Mouse (Mus musculus) erythroblast, adult 5-6 weeks (primary cell): ENCODE results near the gene Map4k4. TPM values are rescaled to one million over a fixed set of nuclear protein-coding genes. Genes with fewer than 3 reads are reported as not detected.

Source experiments
- ATAC-seq: replicated peaks from 2 replicates; pipeline ENCODE4 v1.8.0; 2016; ENCODE audit warnings: moderate number of reproducible peaks, mild to moderate bottlenecking, moderate TSS enrichment, inconsistent platforms; ENCODE audit not compliant: poor library complexity, low FRiP score, severe bottlenecking
- total RNA-seq, 2 experiments: library from RNA; stranded (forward) in 1 of 2; stranded (reverse) in 1 of 2; fragments of 150-400 nt in 1 of 2; fragments of 200-764, 138-1000 nt in 1 of 2; gene quantifications; 2 replicates each; pipeline versions ENCODE4 v1.2.3 to v1.2.4; 2015 to 2017; ENCODE audit warnings: low replicate concordance in 2 of 2

The Map4k4 gene
- total RNA-seq, 2 experiments from 2014 or later: 15.2 to 19.3 TPM

DNA sequence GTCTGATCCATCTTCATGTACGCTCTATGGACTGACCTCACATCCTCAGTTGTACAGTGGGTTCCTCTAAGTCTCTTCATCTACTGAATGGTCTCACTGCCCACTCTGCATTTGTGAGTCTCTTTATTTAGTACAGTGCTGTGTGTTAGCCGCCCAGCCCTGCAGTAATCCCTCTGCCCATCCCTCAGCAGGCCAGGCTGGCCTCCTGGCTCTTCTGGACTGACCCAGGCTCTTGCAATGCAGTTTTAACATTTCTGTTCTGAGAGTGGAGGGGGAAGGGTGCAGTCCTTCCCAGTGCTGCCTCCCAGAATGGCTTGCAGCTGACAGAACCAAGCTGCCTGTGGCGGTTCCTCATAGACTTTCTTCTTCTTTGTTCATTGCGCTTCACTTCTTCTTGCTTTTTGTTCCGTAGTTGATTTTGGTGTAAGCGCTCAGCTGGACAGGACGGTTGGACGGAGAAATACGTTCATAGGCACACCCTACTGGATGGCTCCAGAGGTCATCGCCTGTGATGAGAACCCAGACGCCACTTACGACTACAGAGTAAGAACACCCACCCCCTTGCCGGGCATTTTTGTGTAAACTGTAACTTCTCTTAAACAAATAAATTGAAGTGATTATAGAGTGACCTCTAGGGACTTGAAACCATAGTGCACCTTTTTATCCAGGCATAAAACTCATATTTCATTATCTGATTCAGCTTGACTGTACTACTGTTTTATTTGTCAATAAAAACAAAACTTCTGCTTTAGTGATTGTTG, 82.2 kb downstream of the Map4k4 start:
- ATAC-seq: no peak

DNA sequence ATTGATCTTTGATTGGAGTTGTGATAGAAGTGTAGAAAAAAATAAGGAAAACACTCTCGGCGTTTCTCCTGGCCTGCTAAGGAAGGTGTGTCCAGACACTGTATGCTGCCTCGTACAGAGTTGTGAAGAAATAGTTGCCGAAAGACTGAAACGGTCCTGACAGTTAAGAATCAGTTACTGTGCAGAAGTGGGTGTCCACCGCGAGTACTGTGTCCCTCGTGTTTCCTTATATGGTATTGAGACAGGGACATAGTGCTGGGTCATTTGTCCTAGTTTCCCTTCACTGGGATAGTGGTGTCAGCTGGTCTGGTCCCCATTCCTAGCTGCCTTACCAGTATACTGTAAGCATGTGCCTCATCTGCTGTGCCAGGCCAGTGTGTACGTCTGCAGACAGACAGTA, 83.6 kb downstream of the Map4k4 start:
- ATAC-seq: no peak

DNA sequence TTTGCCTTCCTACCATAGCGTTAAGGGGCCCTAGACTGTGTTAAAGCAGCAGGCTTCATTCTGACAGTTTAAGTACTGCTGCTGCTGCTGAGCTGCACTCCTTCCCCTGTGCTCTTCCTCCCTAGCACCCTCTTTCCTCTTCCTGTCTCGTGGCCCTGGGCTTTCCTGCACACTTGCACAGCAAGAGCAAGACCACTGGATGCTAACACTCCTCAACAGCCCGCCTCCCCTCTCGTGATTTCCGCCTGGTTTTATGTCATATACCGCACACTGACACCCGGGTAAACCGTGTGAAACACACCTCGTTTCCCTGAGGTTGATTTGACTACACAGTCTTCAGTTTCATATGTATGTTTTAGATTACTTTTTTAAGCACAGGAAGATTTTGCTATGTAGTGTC, 86.1 kb downstream of the Map4k4 start:
- ATAC-seq: no peak

DNA sequence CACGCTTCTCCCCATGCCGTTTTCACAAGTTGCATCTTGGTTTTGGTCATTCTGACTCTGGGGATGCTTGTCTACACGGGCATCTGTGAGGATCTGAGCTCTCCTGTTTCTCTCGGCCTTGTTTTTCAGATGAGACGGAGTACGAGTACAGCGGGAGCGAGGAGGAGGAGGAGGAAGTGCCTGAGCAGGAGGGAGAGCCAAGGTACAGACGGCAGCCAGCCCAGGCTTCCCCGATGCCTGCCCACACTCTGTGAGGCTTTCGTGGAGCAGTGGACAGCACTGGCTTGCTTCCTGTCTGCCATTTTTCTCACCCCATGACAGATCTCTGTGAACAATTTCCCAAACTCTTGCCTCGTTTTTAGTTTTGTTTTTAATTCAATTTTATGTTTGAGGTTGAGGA, 88.1 kb downstream of the Map4k4 start:
- no peak for ATAC-seq

DNA sequence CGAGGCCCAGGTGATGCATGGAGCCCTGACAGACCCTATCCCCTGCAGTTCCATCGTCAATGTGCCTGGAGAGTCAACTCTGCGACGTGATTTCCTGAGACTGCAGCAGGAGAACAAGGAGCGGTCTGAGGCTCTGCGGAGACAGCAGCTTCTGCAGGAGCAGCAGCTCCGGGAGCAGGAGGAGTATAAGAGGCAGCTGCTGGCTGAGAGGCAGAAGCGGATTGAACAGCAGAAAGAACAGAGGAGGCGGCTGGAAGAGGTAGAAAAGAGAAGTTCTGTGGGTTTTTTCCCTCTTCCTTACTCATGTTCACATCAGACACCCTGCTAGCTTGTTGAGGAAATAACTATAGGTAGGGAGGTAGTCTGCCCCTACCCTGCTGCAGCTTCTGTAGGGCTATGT, 89.3 kb downstream of the Map4k4 start:
- ATAC-seq: no peak

DNA sequence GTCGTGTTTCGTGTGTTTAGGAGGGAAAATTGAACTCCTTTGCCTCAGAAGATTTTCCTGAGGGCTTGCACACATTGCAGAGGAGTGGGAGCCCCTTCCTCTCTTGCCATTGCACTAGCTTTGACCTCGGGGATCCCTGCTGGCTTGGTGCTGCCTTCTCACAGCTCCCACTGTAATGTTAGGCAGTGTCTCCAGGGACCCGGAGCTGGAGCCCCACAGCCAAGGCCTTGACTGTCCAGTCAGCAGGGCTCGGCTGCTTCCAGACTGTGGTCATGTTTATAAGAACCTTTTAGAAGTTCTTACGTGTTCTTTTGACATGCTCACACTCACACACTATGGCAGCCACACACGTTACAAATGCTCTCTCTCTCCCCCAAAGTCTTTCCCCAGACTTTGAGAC, 93.2 kb downstream of the Map4k4 start:
- no peak for ATAC-seq

DNA sequence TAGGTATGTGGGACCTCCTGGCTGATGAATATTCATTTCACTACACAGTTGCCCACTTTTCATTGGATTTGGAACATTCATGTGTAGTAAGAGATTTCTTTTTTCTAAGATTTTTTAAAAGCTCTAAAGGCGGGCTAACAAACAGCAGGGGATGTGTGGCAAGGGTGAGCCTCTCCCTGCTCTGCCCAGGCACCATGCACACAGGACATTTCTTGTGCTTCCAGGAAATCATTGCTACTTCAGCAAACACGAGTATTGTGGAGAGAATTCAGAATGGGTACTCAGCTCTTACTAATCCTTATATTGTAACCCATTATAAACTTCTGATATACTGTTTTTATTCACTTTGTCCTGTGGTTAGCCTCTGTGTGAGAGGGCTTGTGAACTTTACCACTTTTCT, 94.9 kb downstream of the Map4k4 start:
- ATAC-seq: no peak

DNA sequence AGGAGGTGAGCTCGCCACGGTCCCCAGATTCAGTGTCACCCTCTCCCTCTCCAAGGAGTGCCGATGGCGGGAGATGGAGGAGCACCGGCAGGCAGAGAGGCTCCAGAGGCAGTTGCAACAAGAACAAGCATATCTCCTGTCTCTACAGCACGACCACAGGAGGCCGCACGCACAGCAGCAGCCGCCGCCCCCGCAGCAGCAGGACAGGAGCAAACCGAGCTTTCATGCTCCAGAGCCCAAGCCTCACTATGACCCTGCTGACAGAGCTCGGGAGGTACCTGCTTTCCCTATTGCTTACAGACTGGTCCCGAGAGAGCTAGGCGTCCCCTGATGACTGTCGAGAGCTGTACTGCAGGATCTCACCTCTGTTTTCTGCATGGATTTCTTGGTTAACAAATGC, 99.8 kb downstream of the Map4k4 start:
- no peak for ATAC-seq

DNA sequence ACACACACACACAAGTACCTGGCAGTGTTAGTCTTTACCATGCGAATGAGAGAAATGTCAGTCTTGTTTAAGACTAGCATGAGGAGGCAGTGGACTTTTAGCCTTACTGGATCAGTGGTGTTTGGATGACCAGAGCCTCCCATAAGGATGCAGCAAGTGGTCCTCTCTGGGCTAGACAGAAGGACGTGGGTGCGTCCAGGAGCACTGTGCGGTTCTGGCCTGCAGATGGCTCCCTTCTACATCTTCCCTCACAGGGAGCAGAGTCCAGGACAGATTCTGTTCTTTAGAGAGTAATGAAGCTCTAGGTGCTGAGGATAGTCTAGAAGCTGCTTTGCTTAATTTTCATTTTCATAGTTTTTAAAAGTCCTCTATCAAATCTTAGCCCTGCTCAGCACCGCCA, 100.2 kb downstream of the Map4k4 start:
- ATAC-seq: no peak

DNA sequence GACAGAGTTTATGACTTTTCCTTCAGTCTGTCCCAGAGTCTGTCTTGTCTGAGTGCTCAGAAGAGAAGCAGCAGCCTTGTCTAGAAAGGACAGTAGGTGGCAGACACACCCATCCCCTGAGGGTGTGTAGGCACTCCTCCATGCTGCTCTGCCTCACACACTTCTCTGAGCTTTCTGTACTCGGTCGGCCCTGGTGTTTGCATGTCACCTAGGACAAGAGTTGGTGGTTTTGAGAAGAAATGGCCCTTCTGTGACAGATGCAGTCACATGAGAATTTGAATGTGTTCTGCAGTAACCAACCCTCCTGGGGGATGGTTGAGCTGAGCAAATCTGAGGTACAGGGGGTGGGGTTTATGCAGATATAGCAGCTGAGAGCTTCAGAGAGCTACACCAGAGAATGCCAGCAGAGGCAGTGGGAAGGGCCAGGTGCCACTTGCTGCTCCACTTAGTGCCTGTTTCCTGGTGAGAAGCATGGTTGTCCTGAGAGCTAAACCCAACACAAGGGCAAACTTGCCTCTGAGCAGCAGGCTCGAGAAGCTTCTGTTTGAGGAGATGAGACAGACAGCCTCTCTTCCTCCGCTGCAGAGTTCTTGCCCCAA, 101.5 kb downstream of the Map4k4 start:
- no peak for ATAC-seq

DNA sequence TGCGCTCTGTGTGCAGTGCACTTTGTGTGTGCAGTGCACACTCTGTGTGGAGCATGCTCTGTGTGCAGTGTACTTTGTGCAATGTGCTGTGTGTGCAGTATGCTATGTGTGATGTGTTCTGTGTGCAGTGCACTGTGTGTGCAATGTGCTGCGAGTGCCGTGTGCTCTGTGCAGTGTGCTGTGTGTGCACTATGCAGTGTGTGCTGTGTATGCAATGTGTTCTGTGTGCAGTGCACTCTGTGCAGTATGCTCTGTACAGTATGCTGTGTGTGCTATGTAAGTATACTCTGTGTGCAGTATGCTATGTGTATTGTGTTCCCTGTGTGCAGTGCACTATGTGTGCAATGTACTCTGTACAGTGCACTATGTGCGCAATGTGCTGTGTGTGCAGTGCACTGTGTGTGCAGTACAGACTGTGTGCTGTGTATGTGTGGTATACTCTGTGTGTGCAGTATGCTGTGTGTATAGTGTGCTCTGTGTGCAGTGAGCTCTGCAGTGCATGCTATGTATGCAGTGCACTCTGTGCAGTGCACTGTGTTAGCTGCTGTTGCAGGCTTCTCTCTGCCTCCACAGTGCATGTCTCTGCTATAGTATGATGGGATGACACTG, 105.4 kb downstream of the Map4k4 start:
- ATAC-seq: no peak

DNA sequence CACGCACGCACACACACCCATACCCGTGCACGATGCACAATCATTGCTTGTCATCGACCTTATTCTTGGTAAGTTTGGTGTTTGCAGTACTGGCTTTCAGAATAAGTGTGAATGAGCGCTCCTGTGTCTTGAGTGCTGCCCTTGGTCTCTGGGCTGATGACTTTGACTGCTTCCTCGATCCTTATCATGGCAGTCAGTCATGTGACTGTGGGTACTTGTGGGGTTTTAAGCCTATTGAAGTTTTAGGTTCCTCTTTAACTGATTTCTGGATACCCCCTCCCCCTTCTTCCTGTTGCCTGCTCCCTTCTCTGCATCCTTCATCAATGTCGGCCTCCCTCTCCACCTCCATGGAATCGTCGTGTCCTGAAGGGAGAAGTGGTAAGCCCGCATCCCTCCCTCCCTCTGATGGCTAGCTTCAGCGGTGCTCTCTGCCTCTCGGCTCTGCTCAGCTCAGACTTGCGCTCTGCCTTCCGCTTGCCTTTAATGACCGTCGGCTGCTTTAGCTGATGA, 107.3 kb downstream of the Map4k4 start:
- no peak for ATAC-seq

DNA sequence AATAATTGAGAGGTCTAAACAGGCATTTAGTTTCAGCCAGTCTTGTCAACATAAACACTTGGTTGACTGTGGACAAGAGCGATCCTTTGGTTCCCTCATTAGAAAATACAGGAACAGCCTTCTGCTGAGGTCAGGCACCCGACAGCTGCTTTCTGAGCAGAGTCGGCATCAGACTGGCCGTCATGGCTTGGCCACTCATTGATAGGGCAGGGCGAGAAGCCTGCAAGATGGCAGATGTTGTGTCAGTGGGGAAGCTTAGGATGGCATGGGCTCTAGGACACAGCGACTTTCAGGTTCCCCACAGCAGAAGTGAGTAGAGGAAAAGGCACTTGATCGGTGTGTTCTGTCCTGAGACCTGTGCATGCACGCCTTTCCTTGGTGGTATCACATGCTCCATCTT, 112.0 kb downstream of the Map4k4 start:
- no peak for ATAC-seq

DNA sequence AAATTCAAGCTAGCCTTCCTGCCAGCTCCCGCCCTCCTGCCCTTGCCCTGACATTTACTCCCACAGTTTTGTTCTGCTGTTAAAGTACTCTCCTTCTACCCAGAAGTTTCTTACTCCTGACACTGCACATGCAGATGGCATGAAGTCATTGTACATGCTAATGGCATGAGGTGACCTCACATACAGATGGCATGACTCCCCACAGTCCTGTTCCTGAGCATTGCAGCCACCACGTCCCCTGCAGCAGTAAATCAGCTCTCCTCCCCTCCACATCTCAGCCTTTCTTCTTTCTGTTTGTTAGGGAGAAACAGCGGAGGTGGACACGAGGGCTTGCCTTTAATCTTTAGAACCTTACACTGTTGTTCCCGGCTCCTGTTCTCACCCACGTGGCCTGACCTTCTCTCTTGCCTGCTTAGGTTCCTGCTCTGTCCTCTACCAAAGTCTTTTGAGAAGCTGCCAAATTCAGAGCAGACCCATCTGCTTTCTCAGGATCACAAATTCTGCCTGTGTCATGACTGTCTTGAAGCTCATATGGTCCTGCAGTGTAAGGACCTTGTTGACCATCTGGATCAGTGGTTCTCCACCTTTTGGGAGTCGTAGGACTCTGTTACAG, 114.5 kb downstream of the Map4k4 start:
- no peak for ATAC-seq

DNA sequence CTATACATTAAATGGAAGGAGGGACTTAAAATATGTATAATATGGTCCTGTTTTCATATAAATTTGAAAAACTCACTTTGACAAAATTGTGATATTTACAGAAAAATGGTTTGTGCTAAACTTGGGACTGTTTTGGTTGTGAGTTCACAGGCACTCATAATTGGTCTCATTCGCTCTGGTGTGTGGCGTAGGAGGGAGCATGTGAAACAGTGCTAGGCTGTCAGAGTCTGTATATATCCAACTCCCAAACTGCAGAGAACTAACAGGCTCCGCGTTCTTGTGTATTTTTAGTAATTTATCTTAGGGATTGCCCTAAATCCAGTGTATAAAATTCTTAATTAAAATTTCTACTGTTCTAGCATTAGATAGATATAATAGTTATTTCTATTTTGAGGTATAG, 120.9 kb downstream of the Map4k4 start:
- no peak for ATAC-seq

DNA sequence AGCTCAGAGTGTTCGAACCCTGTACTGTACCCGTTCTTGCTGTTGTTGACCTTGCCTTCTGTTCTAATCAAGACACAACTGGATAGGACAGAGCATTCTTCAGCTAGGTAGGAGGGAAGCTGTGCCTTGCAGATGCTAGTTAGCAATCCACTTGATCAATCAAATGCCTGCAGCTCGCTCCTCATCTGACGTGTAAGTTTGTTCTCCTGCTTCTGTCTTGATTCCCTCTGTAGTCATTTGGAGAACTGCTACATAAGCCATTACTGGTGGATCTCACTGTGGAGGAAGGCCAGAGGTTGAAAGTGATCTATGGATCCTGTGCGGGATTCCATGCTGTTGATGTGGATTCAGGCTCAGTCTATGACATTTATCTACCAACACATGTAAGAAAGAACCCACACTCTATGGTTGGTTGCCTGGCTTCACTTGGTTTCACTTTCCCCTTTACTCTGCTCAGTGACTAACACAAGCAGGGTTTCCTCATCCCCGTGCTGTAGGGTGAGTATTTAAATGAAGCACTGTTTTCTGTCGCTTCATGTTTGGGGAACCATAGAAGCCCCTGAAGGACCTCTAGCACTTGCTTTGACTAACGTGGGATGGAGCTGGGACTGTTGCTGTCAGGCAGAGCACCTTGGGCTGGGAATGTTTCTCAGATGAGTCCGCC, 121.9 kb downstream of the Map4k4 start:
- ATAC-seq: no peak

DNA sequence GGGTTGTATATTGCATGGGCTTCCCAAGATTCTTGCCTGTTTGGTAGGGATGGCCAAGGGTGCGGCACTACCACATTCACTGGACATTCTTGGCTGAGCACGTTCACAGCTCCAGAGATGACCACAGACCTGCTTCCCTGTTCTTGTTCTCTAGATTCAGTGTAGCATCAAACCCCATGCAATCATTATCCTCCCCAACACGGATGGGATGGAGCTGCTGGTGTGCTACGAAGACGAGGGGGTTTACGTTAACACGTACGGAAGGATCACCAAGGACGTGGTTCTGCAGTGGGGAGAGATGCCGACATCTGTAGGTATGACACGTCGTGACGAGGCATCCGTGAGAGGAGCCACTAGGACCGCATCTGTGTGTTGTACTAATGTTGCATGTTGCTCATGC, 122.5 kb downstream of the Map4k4 start:
- ATAC-seq: no peak

DNA sequence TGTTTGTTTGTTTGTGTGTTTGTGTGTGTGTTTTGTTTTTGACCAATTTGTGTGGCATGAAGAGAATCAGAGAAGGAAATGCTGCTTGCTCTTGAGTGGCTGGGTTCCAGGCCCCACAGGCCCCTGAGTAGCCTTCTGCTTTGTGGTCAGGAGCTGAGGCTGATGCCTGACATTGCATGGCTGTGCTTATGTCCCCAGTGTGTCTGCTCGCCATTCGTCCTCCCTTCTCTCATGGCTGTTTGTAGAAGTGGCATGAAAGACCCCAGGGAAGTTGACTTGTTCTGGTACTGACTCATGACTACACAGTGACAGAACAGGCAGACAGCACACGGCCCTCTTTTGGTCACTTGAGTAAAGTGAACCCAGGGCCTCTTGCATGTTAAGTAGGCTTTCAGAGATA, 123.0 kb downstream of the Map4k4 start:
- no peak for ATAC-seq

DNA sequence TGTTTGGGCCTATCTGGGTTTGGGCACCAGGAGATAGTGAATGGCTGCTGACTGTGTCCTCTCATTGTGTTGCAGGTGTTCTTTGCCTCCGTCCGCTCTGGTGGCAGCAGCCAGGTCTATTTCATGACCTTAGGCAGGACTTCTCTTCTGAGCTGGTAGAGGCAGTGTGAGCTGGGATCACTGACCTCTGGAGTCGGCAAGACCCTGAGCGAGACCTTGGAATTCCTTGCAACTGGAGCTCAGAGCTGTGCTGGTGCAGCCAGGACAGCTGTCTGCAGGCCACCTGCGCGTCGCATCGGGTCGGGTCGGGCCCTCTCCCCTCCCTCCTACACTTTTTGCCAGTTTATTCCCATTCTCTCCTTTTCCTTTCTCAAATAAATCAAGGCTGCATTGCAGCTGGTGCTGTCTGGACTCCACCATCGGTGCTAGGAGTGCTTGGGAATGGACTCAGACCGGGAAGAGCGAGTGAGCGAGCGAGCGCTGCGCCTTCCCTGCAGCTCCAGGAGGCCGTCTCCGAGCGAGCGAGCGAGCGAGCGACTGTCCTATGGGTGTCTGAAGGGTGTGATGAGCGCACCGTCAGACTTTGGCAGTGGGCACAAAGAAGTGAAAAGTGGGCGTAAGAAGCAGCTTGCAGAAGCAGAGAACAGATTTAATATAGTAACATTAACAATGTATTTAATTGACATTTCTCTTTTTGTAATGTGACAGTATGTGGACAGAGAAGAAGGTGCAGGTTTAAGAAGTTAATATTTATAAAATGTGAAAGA, 124.0 kb downstream of the Map4k4 start:
- no peak for ATAC-seq

DNA sequence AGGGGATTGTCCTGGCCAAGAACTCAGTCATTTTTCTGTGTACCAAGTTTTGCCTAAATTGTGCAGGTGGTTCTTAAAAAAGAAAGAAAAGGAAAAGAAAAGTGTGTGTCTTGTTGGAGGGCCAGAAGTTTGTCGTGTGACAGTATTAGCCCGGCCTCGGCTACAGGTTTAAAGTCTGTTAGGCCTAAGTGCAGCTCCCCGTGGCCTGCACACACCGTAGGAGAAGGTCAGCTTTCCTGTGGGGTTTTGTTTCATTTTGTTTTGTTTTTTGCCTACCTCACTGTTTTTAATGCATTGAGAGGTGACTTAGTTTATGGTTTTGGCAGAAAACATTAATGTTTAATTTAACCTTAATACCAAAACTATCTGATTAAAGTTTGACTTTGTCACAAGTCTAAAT, 124.7 kb downstream of the Map4k4 start:
- ATAC-seq: no peak
